Mouse (Mus musculus): ENCODE results near the gene Ttc12. TPM values are rescaled to one million over a fixed set of nuclear protein-coding genes. Genes with fewer than 3 reads are reported as not detected.

Ttc12 gene
- polyA plus RNA-seq, 1 experiment from 2014 or later, result 0.47 TPM

DNA sequence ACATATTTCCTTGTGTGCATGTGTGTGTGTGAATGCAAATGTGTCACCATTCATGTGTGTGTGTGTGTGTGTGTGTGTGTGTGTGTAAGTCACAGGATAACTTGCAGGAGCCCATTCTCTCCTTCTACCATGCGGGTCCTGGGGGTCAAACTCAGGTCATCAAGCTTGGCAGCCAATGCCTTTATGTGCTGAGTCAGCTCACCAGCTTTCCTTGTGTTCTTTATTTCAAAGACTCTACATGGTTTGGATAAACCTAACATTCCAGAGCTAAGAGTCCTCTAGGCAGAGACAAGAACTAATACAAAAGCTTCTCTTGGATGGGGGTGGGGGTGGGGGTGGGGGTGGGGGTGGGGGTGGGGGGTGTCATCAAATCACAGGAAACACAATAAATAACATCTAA is 60.4 kb downstream of the Ttc12 start:
- no peaks in the 10 kb centered on the region for H3K9me3 ChIP-seq (ENCODE audit: control insufficient read depth)
- no peak overlapping the region for H3K4me3 ChIP-seq (ENCODE audit: low read depth, low read length)
- no peaks in the 10 kb centered on the region for H3K4me1 ChIP-seq (replicated peaks; ENCODE audit: control insufficient read depth, insufficient read depth, low read length)
- ATAC-seq, result no peak
- H3K4me2 ChIP-seq (replicated peaks; ENCODE audit: low read depth), result no peak overlapping the region
- no peak overlapping the region for H3K9ac ChIP-seq (ENCODE audit: low read depth, low read length)
- no peaks in the 10 kb centered on the region for H3K27me3 ChIP-seq (replicated peaks; ENCODE audit: control insufficient read depth, insufficient read depth, low read length)
- H3K27ac ChIP-seq (ENCODE audit: low read depth, low read length), result no peak overlapping the region
- TF ChIP-seq CTCF (IDR thresholded peaks at IDR 0.05; ENCODE audit: low read depth), result no peak
- 32% methylated on average over 1 of the region's 1 CpGs for WGBS
- H3K36me3 ChIP-seq (ENCODE audit: control insufficient read depth, insufficient read depth), result no peaks in the 10 kb centered on the region

DNA sequence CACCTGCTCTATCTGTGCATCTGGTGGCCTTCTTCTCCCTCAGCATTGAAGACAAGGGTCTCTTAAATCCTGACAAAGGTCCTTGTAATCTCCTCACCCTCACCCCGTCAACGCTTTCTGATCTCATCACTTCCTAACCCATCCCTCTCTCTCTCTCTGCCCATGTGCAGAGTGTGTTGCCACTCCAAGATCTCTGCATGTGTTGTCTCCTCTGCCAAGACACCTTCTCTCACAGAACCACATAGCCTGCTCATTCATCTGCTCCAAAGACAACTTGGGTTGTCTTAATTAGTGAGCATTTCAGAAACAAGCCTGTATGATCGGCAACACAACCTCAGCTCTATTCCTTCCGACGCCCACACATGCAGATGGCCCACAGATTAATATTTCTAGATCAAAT is 62.2 kb downstream of the Ttc12 start:
- Histone ChIP-seq H3K9me3 (ENCODE audit: control insufficient read depth) (no peaks in the 10 kb centered on the region), H3K4me3 (ENCODE audit: low read depth, low read length) (no peak overlapping the region), H3K27me3 (replicated peaks; ENCODE audit: control insufficient read depth, insufficient read depth, low read length) (no peaks in the 10 kb centered on the region), H3K4me1 (replicated peaks; ENCODE audit: control insufficient read depth, insufficient read depth, low read length) (no peaks in the 10 kb centered on the region), H3K36me3 (ENCODE audit: control insufficient read depth, insufficient read depth) (no peaks in the 10 kb centered on the region), H3K4me2 (replicated peaks; ENCODE audit: low read depth) (no peak overlapping the region), H3K9ac (ENCODE audit: low read depth, low read length) (no peak overlapping the region), H3K27ac (ENCODE audit: low read depth, low read length) (no peak overlapping the region)
- no peak for ATAC-seq
- WGBS, result 94% methylated on average over 5 of the region's 5 CpGs
- no peak for TF ChIP-seq CTCF (IDR thresholded peaks at IDR 0.05; ENCODE audit: low read depth)

DNA sequence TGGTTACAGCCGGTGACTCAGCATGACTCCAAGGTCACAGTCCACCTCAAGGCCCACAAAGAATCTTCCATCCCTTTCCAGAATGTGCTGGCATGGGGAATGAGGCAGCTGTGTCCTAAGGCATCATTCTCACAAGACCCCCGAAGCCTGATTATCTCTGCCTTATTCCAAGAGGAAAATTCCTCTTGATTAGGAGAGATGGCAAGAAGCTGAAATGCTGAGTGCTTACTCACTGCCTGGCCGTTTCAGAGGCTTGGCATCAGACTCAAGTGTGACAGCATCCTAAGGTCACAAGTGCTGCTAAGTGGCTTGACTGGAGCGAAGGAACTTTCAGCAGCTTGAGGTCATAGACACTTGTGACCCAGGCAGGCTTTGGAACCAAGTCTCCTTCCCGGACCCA is 75.4 kb downstream of the Ttc12 start:
- WGBS, result 76% methylated on average over 5 of the region's 5 CpGs
- H3K9ac ChIP-seq (ENCODE audit: low read depth, low read length), result no peak overlapping the region
- no peak overlapping the region for H3K4me2 ChIP-seq (replicated peaks; ENCODE audit: low read depth)
- H3K27me3 ChIP-seq (replicated peaks; ENCODE audit: control insufficient read depth, insufficient read depth, low read length), result no peaks in the 10 kb centered on the region
- H3K4me1 ChIP-seq (replicated peaks; ENCODE audit: control insufficient read depth, insufficient read depth, low read length), result no peaks in the 10 kb centered on the region
- H3K4me3 ChIP-seq (ENCODE audit: low read depth, low read length), result no peak overlapping the region
- no peak overlapping the region for H3K27ac ChIP-seq (ENCODE audit: low read depth, low read length)
- TF ChIP-seq CTCF (IDR thresholded peaks at IDR 0.05; ENCODE audit: low read depth), result no peak
- H3K9me3 ChIP-seq (ENCODE audit: control insufficient read depth), result no peaks in the 10 kb centered on the region
- no peaks in the 10 kb centered on the region for H3K36me3 ChIP-seq (ENCODE audit: control insufficient read depth, insufficient read depth)
- no peak for ATAC-seq

DNA sequence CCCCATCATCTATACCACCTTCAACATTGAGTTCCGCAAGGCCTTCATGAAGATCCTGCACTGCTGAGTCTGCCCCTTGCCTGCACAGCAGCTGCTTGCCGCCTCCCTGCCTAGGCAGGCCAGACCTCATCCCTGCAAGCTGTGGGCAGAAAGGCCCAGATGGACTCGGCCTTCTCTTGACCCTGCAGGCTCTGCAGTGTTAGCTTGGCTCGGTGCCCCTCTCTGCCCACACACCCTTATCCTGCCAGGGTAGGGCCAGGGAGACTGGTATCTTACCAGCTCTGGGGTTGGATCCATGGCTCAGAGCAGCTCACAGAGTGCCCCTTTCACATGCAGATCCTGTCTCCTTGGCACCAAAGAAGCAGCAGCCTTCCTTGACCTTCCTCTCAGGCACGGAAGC is 79.0 kb downstream of the Ttc12 start:
- no peaks in the 10 kb centered on the region for H3K9me3 ChIP-seq (ENCODE audit: control insufficient read depth)
- no peak overlapping the region for H3K9ac ChIP-seq (ENCODE audit: low read depth, low read length)
- no peak overlapping the region for H3K4me2 ChIP-seq (replicated peaks; ENCODE audit: low read depth)
- no peak overlapping the region for H3K4me3 ChIP-seq (ENCODE audit: low read depth, low read length)
- no peak overlapping the region for H3K27ac ChIP-seq (ENCODE audit: low read depth, low read length)
- ATAC-seq, result no peak
- 86% methylated on average over 5 of the region's 5 CpGs for WGBS
- no peaks in the 10 kb centered on the region for H3K27me3 ChIP-seq (replicated peaks; ENCODE audit: control insufficient read depth, insufficient read depth, low read length)
- no peaks in the 10 kb centered on the region for H3K36me3 ChIP-seq (ENCODE audit: control insufficient read depth, insufficient read depth)
- TF ChIP-seq CTCF (IDR thresholded peaks at IDR 0.05; ENCODE audit: low read depth), result no peak
- no peaks in the 10 kb centered on the region for H3K4me1 ChIP-seq (replicated peaks; ENCODE audit: control insufficient read depth, insufficient read depth, low read length)

DNA sequence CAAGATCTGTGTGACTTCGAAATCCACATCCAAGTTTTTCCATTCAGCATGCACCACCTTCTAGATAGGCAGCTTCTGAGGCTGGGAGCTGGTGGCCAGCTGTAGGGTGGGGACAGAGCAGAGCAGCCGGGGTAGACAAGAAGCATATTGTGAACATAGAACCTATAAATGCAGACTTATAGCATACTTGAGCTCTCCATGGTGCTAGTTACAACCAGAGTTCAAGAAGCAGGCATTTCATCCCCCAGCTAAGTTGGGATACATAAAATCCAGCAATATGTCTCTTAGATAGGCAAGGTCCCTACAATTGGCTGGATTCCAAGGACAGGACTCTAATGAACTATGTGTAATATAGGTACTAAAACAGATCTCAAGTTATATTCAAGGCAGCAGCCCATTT is 82.3 kb downstream of the Ttc12 start:
- H3K4me3 ChIP-seq (ENCODE audit: low read depth, low read length), result no peak overlapping the region
- no peaks in the 10 kb centered on the region for H3K27me3 ChIP-seq (replicated peaks; ENCODE audit: control insufficient read depth, insufficient read depth, low read length)
- H3K9ac ChIP-seq (ENCODE audit: low read depth, low read length), result no peak overlapping the region
- H3K36me3 ChIP-seq (ENCODE audit: control insufficient read depth, insufficient read depth), result no peaks in the 10 kb centered on the region
- 47% methylated on average over 2 of the region's 2 CpGs for WGBS
- H3K4me2 ChIP-seq (replicated peaks; ENCODE audit: low read depth), result no peak overlapping the region
- H3K4me1 ChIP-seq (replicated peaks; ENCODE audit: control insufficient read depth, insufficient read depth, low read length), result no peaks in the 10 kb centered on the region
- no peaks in the 10 kb centered on the region for H3K9me3 ChIP-seq (ENCODE audit: control insufficient read depth)
- no peak for TF ChIP-seq CTCF (IDR thresholded peaks at IDR 0.05; ENCODE audit: low read depth)
- no peak for ATAC-seq
- no peak overlapping the region for H3K27ac ChIP-seq (ENCODE audit: low read depth, low read length)

DNA sequence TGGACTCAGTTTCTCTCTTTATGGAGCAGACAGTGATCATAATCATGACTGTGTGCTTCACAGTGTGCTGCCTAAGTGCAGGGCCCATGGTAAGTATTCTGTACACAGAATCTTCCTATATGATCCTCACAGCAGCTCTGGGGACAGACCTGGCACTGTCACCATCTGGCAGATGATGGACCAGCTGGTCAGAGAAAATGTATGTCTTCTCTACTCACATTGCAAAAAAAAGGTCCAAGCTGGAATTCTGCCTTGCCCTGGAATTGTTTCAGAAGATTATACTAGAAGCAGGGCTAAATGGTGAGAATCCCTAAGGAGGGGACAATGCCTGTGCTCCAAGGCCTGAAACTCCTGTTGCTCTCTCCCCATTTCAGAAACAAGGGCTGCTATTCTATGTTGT is 90.0 kb downstream of the Ttc12 start:
- no peak overlapping the region for H3K9ac ChIP-seq (ENCODE audit: low read depth, low read length)
- H3K4me1 ChIP-seq (replicated peaks; ENCODE audit: control insufficient read depth, insufficient read depth, low read length), result no peaks in the 10 kb centered on the region
- H3K4me3 ChIP-seq (ENCODE audit: low read depth, low read length), result no peak overlapping the region
- no peak overlapping the region for H3K4me2 ChIP-seq (replicated peaks; ENCODE audit: low read depth)
- no peaks in the 10 kb centered on the region for H3K9me3 ChIP-seq (ENCODE audit: control insufficient read depth)
- H3K27me3 ChIP-seq (replicated peaks; ENCODE audit: control insufficient read depth, insufficient read depth, low read length), result no peaks in the 10 kb centered on the region
- TF ChIP-seq CTCF (IDR thresholded peaks at IDR 0.05; ENCODE audit: low read depth), result no peak
- ATAC-seq, result no peak
- no peaks in the 10 kb centered on the region for H3K36me3 ChIP-seq (ENCODE audit: control insufficient read depth, insufficient read depth)
- H3K27ac ChIP-seq (ENCODE audit: low read depth, low read length), result no peak overlapping the region

DNA sequence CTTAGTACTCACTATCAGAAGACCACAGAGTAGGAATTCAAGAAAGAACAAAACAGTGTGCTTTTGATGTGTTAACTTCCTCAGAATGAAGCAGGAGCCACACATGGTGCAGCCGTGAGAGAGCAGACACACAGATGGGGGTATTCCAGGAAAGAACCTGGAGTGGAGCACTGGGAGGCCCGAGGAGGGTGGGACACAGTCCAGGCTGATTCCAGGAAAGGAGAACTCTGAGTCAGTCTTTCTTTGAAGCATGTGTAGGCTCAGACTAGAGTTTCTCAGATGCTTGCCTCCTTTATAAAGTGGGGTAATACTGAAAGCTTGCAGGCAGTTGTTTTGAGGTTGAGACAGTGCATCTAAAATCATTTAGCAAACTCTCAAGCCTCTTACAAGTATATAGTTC is 93.8 kb downstream of the Ttc12 start:
- WGBS, result 50% methylated on average over 2 of the region's 2 CpGs
- Histone ChIP-seq H3K4me1 (replicated peaks; ENCODE audit: control insufficient read depth, insufficient read depth, low read length) (no peaks in the 10 kb centered on the region), H3K9me3 (ENCODE audit: control insufficient read depth) (no peaks in the 10 kb centered on the region), H3K27ac (ENCODE audit: low read depth, low read length) (no peak overlapping the region), H3K36me3 (ENCODE audit: control insufficient read depth, insufficient read depth) (no peaks in the 10 kb centered on the region), H3K27me3 (replicated peaks; ENCODE audit: control insufficient read depth, insufficient read depth, low read length) (no peaks in the 10 kb centered on the region), H3K4me2 (replicated peaks; ENCODE audit: low read depth) (no peak overlapping the region), H3K4me3 (ENCODE audit: low read depth, low read length) (no peak overlapping the region), H3K9ac (ENCODE audit: low read depth, low read length) (no peak overlapping the region)
- no peak for TF ChIP-seq CTCF (IDR thresholded peaks at IDR 0.05; ENCODE audit: low read depth)
- ATAC-seq, result no peak

Other genes with a start within 250 kb of the Ttc12 start
- not detected in 2 replicates for gene Gm4894, start 235.7 kb downstream of the Ttc12 start, polyA plus RNA-seq (2015; fragmentation: Nextera tagmentation; extraction: Ambion mirVana)
- not detected in 2 replicates for gene Drd2, start 145.6 kb downstream of the Ttc12 start, polyA plus RNA-seq (2015; fragmentation: Nextera tagmentation; extraction: Ambion mirVana)
- not detected in 2 replicates for gene Ankk1, start 59.2 kb downstream of the Ttc12 start, polyA plus RNA-seq (2015; fragmentation: Nextera tagmentation; extraction: Ambion mirVana)

Measured in intestine, postnatal 0 days (tissue).